Mouse (Mus musculus) left cerebral cortex, postnatal 36 days (tissue): ENCODE data around the gene Tent5b. TPM values are rescaled to one million over a fixed set of nuclear protein-coding genes. Genes with fewer than 3 reads are reported as not detected.

Source experiments
- total RNA-seq, 2 experiments: library from RNA; stranded (reverse); gene quantifications; 2 replicates each; pipeline ENCODE4 v1.2.3; 2021

Gene Tent5b
- total RNA-seq, 2 experiments from 2014 or later = not detected

Other genes starting within 250 kb of the Tent5b start
- gene Map3k6, start 239.3 kb upstream of the Tent5b start, total RNA-seq = 1 to 10 TPM; 6.8 to 8.1 TPM
- 1 to 10 TPM; 2.2 to 2.3 TPM for gene Sytl1, start 217.0 kb upstream of the Tent5b start, total RNA-seq
- 10 to 100 TPM; 87.9 to 96.5 TPM for gene Tmem222, start 202.3 kb upstream of the Tent5b start, total RNA-seq
- gene Wdtc1, start 126.7 kb upstream of the Tent5b start, total RNA-seq = 10 to 100 TPM; 58.6 to 59.8 TPM
- 10 to 100 TPM; 48.8 to 56.9 TPM for gene Slc9a1, start 110.4 kb upstream of the Tent5b start, total RNA-seq
- 100 to 1,000 TPM; 168 to 210 TPM for gene Trnp1, start 18.4 kb downstream of the Tent5b start, total RNA-seq
- gene Kdf1, start 38.8 kb downstream of the Tent5b start, total RNA-seq = not detected
- 100 to 1,000 TPM; 139 to 143 TPM for gene Nudc, start 65.9 kb downstream of the Tent5b start, total RNA-seq
- not detected for gene Nr0b2, start 73.2 kb downstream of the Tent5b start, total RNA-seq
- gene Gpatch3, start 94.6 kb downstream of the Tent5b start, total RNA-seq = 10 to 100 TPM in 1 of 2 experiments, 1 to 10 TPM in 1; 9.2 to 10.3 TPM
- gene Gpn2, start 104.2 kb downstream of the Tent5b start, total RNA-seq = 10 to 100 TPM in 1 of 2 experiments, 1 to 10 TPM in 1; 9.5 to 10.7 TPM
- 1 to 10 TPM; 1.9 to 2.5 TPM for gene Sfn, start 122.0 kb downstream of the Tent5b start, total RNA-seq
- 10 to 100 TPM; 37.6 to 40.6 TPM for gene Zdhhc18, start 170.0 kb downstream of the Tent5b start, total RNA-seq
- gene Pigv, start 192.5 kb downstream of the Tent5b start, total RNA-seq = 1 to 10 TPM; 8.3 to 9.6 TPM